Mouse (Mus musculus) kidney, adult 2 months (tissue): ENCODE data around the gene Atg4a-ps.

Source experiments
- CTCF ChIP-seq: fragments of 200-500 bp; conservative IDR thresholded peaks from 2 replicates; pipeline ENCODE4 v1.5.1; 2011; ENCODE audit warnings: low read depth, mild to moderate bottlenecking, control low read depth, low read length, moderate library complexity, mixed read lengths; ENCODE audit not compliant: insufficient read depth, insufficient read length
- POLR2A ChIP-seq: fragments of 200-500 bp; IDR thresholded peaks from one replicate; pipeline ENCODE4 v1.6.1; 2011; ENCODE audit warnings: low read depth, low read length, control low read depth

GRCm38 (mm10) chr3:103615621-103616020, 30.2 kb downstream of the Atg4a-ps start:
- TF ChIP-seq CTCF (no peak), POLR2A (no peak)
